Mouse (Mus musculus): ENCODE data around the gene Bphl. TPM values are rescaled to one million over a fixed set of nuclear protein-coding genes. Genes with fewer than 3 reads are reported as not detected.
A peak's percentile ranks its signal among the peaks of the same experiment; 100 is the strongest.
"Not testable (repeated sequence)": the region's sequence is repeated elsewhere in the genome, so short reads cannot be mapped to it uniquely, and the experiment has no call there.

The Bphl gene
- polyA plus RNA-seq, 1 experiment from 2014 or later, result 41.9 TPM

GRCm38 (mm10) chr13:34075893-34076292 is 38.5 kb downstream of the Bphl start:
- not testable (repeated sequence) for ATAC-seq (ENCODE audit: insufficient number of reproducible peaks, low FRiP score, low TSS enrichment, low read depth); H3K36me3 ChIP-seq (ENCODE audit: control insufficient read depth, insufficient read depth, low read length); H3K9ac ChIP-seq (ENCODE audit: low read length); DNase-seq (ENCODE audit: low spot score); H3K27ac ChIP-seq (replicated peaks; ENCODE audit: low read depth, low read length); H3K4me1 ChIP-seq (ENCODE audit: control insufficient read depth, insufficient read depth, low read length); H3K27me3 ChIP-seq (ENCODE audit: control insufficient read depth, insufficient read depth, low read length); H3K4me2 ChIP-seq (ENCODE audit: low read depth, severe bottlenecking); H3K4me3 ChIP-seq (ENCODE audit: low read depth, low read length); H3K9me3 ChIP-seq (ENCODE audit: control insufficient read depth, low read length)
- 84% methylated on average over 6 of the region's 6 CpGs for WGBS

- Histone ChIP-seq H3K4me2 (ENCODE audit: low read depth, severe bottlenecking) (peak overlapping the region; percentile 92), H3K9me3 (ENCODE audit: control insufficient read depth, low read length) (no peaks in the 10 kb centered on the region), H3K9ac (ENCODE audit: low read length) (no peak overlapping the region), H3K27ac (replicated peaks; ENCODE audit: low read depth, low read length) (no peak overlapping the region), H3K4me1 (ENCODE audit: control insufficient read depth, insufficient read depth, low read length) (0 out of 2 replicates have a peak, but pooled peaks cover 4% of the 10 kb centered on the region), H3K27me3 (ENCODE audit: control insufficient read depth, insufficient read depth, low read length) (no peaks in the 10 kb centered on the region), H3K4me3 (ENCODE audit: low read depth, low read length) (peak overlapping the region; percentile 56), H3K36me3 (ENCODE audit: control insufficient read depth, insufficient read depth, low read length) (no peaks in the 10 kb centered on the region)
- peak; percentile 38 for DNase-seq (ENCODE audit: low spot score)
- 56% methylated on average over 20 of the region's 20 CpGs for WGBS
- 0 out of 2 replicates have a peak, but pooled peaks have one; percentile 34 for ATAC-seq (ENCODE audit: insufficient number of reproducible peaks, low FRiP score, low TSS enrichment, low read depth)
These were observed 39.4 kb downstream of the Bphl start for GRCm38 (mm10) chr13:34076561-34077491.

- DNase-seq (ENCODE audit: low spot score) (peak; percentile 91), ATAC-seq (ENCODE audit: insufficient number of reproducible peaks, low FRiP score, low TSS enrichment, low read depth) (peak; percentile 88)
- WGBS, result 2% methylated on average over 45 of the region's 45 CpGs
- Histone ChIP-seq H3K4me2 (ENCODE audit: low read depth, severe bottlenecking) (peak within 1 kb of the TSS; percentile 92), H3K9me3 (ENCODE audit: control insufficient read depth, low read length) (no peaks in the 10 kb centered on the region), H3K36me3 (ENCODE audit: control insufficient read depth, insufficient read depth, low read length) (no peaks in the 10 kb centered on the region), H3K4me1 (ENCODE audit: control insufficient read depth, insufficient read depth, low read length) (0 out of 2 replicates have a peak, but pooled peaks cover 4% of the 10 kb centered on the region), H3K27ac (replicated peaks; ENCODE audit: low read depth, low read length) (no peak within 1 kb of the TSS), H3K27me3 (ENCODE audit: control insufficient read depth, insufficient read depth, low read length) (no peaks in the 10 kb centered on the region), H3K9ac (ENCODE audit: low read length) (peak within 1 kb of the TSS; percentile 62), H3K4me3 (ENCODE audit: low read depth, low read length) (peak within 1 kb of the TSS; percentile 56)
These were observed 40.3 kb downstream of the Bphl start, which contains the start of gene Tubb2a for GRCm38 (mm10) chr13:34077492-34078271. Gene Tubb2a, minus strand, starts transcription at chr13:34078007.

- Histone ChIP-seq H3K9me3 (ENCODE audit: control insufficient read depth, low read length) (no peaks in the 10 kb centered on the region), H3K27ac (replicated peaks; ENCODE audit: low read depth, low read length) (no peak overlapping the region), H3K4me2 (ENCODE audit: low read depth, severe bottlenecking) (peak overlapping the region; percentile 92; the same call in 1 of the 2 replicates), H3K4me1 (ENCODE audit: control insufficient read depth, insufficient read depth, low read length) (0 out of 2 replicates have a peak, but pooled peaks cover 4% of the 10 kb centered on the region), H3K9ac (ENCODE audit: low read length) (no peak overlapping the region), H3K27me3 (ENCODE audit: control insufficient read depth, insufficient read depth, low read length) (no peaks in the 10 kb centered on the region), H3K4me3 (ENCODE audit: low read depth, low read length) (no peak overlapping the region), H3K36me3 (ENCODE audit: control insufficient read depth, insufficient read depth, low read length) (no peaks in the 10 kb centered on the region)
- ATAC-seq (ENCODE audit: insufficient number of reproducible peaks, low FRiP score, low TSS enrichment, low read depth) (0 out of 2 replicates have a peak, but pooled peaks have one; percentile 18), DNase-seq (ENCODE audit: low spot score) (no peak)
- 32% methylated on average over 16 of the region's 16 CpGs for WGBS
These were observed 41.3 kb downstream of the Bphl start for GRCm38 (mm10) chr13:34078500-34079280.

GRCm38 (mm10) chr13:34079801-34080200 is 42.4 kb downstream of the Bphl start:
- Histone ChIP-seq H3K4me1 (ENCODE audit: control insufficient read depth, insufficient read depth, low read length) (0 out of 2 replicates have a peak, but pooled peaks cover 4% of the 10 kb centered on the region), H3K9ac (ENCODE audit: low read length) (no peak overlapping the region), H3K4me2 (ENCODE audit: low read depth, severe bottlenecking) (no peak overlapping the region), H3K27ac (replicated peaks; ENCODE audit: low read depth, low read length) (no peak overlapping the region), H3K36me3 (ENCODE audit: control insufficient read depth, insufficient read depth, low read length) (no peaks in the 10 kb centered on the region), H3K9me3 (ENCODE audit: control insufficient read depth, low read length) (no peaks in the 10 kb centered on the region), H3K27me3 (ENCODE audit: control insufficient read depth, insufficient read depth, low read length) (no peaks in the 10 kb centered on the region), H3K4me3 (ENCODE audit: low read depth, low read length) (no peak overlapping the region)
- no peak for DNase-seq (ENCODE audit: low spot score)
- 89% methylated on average over 3 of the region's 3 CpGs for WGBS
- ATAC-seq (ENCODE audit: insufficient number of reproducible peaks, low FRiP score, low TSS enrichment, low read depth), result no peak

- WGBS, result 88% methylated on average over 4 of the region's 4 CpGs
- H3K9ac ChIP-seq (ENCODE audit: low read length), result no peak overlapping the region
- DNase-seq (ENCODE audit: low spot score), result no peak
- no peaks in the 10 kb centered on the region for H3K36me3 ChIP-seq (ENCODE audit: control insufficient read depth, insufficient read depth, low read length)
- H3K27me3 ChIP-seq (ENCODE audit: control insufficient read depth, insufficient read depth, low read length), result no peaks in the 10 kb centered on the region
- no peak for ATAC-seq (ENCODE audit: insufficient number of reproducible peaks, low FRiP score, low TSS enrichment, low read depth)
- no peaks in the 10 kb centered on the region for H3K9me3 ChIP-seq (ENCODE audit: control insufficient read depth, low read length)
- no peak overlapping the region for H3K27ac ChIP-seq (replicated peaks; ENCODE audit: low read depth, low read length)
- no peak overlapping the region for H3K4me3 ChIP-seq (ENCODE audit: low read depth, low read length)
- H3K4me1 ChIP-seq (ENCODE audit: control insufficient read depth, insufficient read depth, low read length), result 0 out of 2 replicates have a peak, but pooled peaks cover 4% of the 10 kb centered on the region
- H3K4me2 ChIP-seq (ENCODE audit: low read depth, severe bottlenecking), result no peak overlapping the region
These were observed 44.5 kb downstream of the Bphl start for GRCm38 (mm10) chr13:34081926-34082325.

- ATAC-seq (ENCODE audit: insufficient number of reproducible peaks, low FRiP score, low TSS enrichment, low read depth), result no peak
- no peak overlapping the region for H3K4me2 ChIP-seq (ENCODE audit: low read depth, severe bottlenecking)
These were observed 46.8 kb downstream of the Bphl start for GRCm38 (mm10) chr13:34084026-34084750.

More at GRCm38 (mm10) chr13:34084026-34084750, 46.8 kb downstream of the Bphl start:
- WGBS, result 80% methylated on average over 9 of the region's 9 CpGs
- H3K36me3 ChIP-seq (ENCODE audit: control insufficient read depth, insufficient read depth, low read length), result no peaks in the 10 kb centered on the region
- H3K9me3 ChIP-seq (ENCODE audit: control insufficient read depth, low read length), result no peaks in the 10 kb centered on the region
- H3K27ac ChIP-seq (replicated peaks; ENCODE audit: low read depth, low read length), result no peak overlapping the region
- no peak for DNase-seq (ENCODE audit: low spot score)
- H3K27me3 ChIP-seq (ENCODE audit: control insufficient read depth, insufficient read depth, low read length), result no peaks in the 10 kb centered on the region
- no peaks in the 10 kb centered on the region for H3K4me1 ChIP-seq (ENCODE audit: control insufficient read depth, insufficient read depth, low read length)
- H3K9ac ChIP-seq (ENCODE audit: low read length), result no peak overlapping the region
- H3K4me3 ChIP-seq (ENCODE audit: low read depth, low read length), result no peak overlapping the region

Data from limb, embryonic 11.5 days (tissue).